ENCODE assay signal across 19 mouse cellular contexts in the genomic region with DNA sequence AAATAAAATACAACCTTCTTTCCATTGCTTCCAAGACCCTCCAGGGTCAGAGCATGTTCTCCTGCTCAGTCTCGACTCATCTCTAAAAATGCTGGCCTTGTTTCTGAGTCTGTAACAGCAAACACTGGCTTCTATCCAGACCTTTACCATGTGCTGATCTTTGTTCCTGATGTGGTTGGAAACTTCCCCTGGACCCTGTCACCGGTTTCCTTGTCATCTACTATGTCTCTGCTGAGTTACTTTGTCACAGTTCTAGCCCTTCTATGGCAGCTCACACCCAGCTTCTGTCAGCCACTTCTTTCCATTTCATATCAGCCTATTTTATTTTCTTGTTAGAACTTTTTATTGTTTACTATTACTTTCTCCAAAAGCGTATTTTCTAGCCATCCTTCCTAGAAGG.
"Had no signal": no experiment of that assay in that cellular context is flagged by ENCODE, and none has a peak within 500 bp of the region (broad histone marks: within the 10 kb centered on the region; RNA-seq: fewer than 3 reads in every experiment).

No protein-coding gene starts in this region.

- H3K4me2 ChIP-seq: liver, embryonic 13.5 days; liver, embryonic 15.5 days; lung, embryonic 15.5 days; midbrain, embryonic 11.5 days; midbrain, embryonic 13.5 days; neural tube, embryonic 12.5 days; stomach, embryonic 15.5 days had no signal

- H3K27ac ChIP-seq: liver, embryonic 13.5 days; liver, embryonic 15.5 days; lung, embryonic 15.5 days; macrophage; midbrain, embryonic 13.5 days; neural tube, embryonic 12.5 days; stomach, embryonic 15.5 days; stomach, postnatal 0 days had no signal

- H3K27me3 ChIP-seq: liver, embryonic 13.5 days; liver, embryonic 15.5 days; lung, embryonic 15.5 days; midbrain, embryonic 13.5 days; neural tube, embryonic 12.5 days; stomach, embryonic 15.5 days had no signal

- H3K9ac ChIP-seq: liver, embryonic 13.5 days; liver, embryonic 15.5 days; liver, postnatal 0 days; lung, embryonic 15.5 days; midbrain, embryonic 13.5 days; neural tube, embryonic 12.5 days; stomach, embryonic 15.5 days had no signal

- H3K4me3 ChIP-seq: liver, embryonic 13.5 days; liver, embryonic 15.5 days; lung, embryonic 15.5 days; midbrain, embryonic 13.5 days; myocyte; neural tube, embryonic 12.5 days; stomach, embryonic 15.5 days had no signal

- ATAC-seq: liver, postnatal 0 days; lung, postnatal 0 days; midbrain, embryonic 13.5 days; midbrain, embryonic 16.5 days had no signal

- DNase-seq: liver, embryonic 13.5 days; liver, postnatal 0 days; lung, adult 2 months; lung, postnatal 14 days; lung, postnatal 36 days; right cerebral cortex, postnatal 14 days; thymus, postnatal 25 days; thymus, postnatal 4 days had no signal

- H3K36me3 ChIP-seq: liver, embryonic 13.5 days; liver, embryonic 15.5 days; lung, embryonic 15.5 days; midbrain, embryonic 13.5 days; neural tube, embryonic 12.5 days; stomach, embryonic 15.5 days had no signal

- H3K9me3 ChIP-seq: liver, embryonic 13.5 days; liver, embryonic 15.5 days; lung, embryonic 15.5 days; midbrain, embryonic 13.5 days; neural tube, embryonic 12.5 days; stomach, embryonic 15.5 days had no signal

- H3K4me1 ChIP-seq: liver, embryonic 13.5 days; liver, embryonic 15.5 days; lung, embryonic 15.5 days; midbrain, embryonic 13.5 days; neural tube, embryonic 12.5 days; stomach, embryonic 15.5 days had no signal
